Mouse (Mus musculus): ENCODE measurements around the gene Zp3. TPM values are rescaled to one million over a fixed set of nuclear protein-coding genes. Genes with fewer than 3 reads are reported as not detected.

Gene Zp3
- total and polyA plus RNA-seq, 2 experiments from 2014 or later = 0.10 to 0.39 TPM

DNA sequence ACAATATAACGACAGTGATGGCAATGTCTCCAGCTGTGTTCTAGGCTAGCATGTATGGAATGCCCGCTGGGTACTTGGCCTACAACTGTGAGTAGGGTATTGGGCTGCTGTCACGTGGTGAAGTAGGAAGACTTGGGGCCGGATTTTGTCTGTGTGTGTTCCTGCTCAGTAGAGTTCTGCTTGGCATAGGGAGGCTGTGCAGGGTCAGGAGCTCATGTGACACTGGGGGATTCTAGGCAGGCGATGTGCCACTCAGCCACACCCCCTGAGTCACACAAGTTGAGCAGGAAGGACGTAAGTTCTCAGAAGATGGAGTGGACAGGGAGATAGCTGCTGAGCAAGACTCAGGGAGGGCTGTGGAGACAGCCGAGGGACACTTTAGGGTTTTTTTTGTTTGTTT, 27.8 kb downstream of the Zp3 start:
- no peak for ATAC-seq

DNA sequence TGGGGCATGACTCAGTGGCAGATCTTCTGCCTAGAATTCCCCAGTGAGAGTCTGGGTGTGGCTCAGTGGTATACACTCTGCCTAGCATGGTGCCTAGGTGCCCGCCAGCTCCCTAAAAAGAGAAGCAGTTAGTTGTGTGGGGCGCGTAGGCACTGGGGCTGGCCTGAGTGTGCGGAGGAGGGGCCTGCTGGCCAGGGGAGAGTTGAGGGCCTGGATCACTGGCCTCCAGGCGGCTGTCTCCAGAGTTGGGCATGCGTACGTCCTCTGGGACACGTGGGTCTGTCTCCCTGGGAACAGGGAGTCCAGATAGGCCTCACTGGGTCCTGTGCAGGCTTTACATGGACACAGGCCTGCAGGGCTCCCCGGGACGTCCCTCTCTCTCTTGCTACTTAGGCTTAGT, 35.0 kb downstream of the Zp3 start:
- Histone ChIP-seq H3K9me3 (ENCODE audit: low read length) (no peaks in the 10 kb centered on the region), H3K27me3 (ENCODE audit: insufficient read depth, low read length) (no peaks in the 10 kb centered on the region), H3K4me2 (ENCODE audit: low read depth, low read length) (no peak overlapping the region), H3K36me3 (ENCODE audit: insufficient read depth, low read length) (peaks cover 20% of the 10 kb centered on the region), H3K27ac (no peak overlapping the region), H3K4me1 (ENCODE audit: insufficient read depth, low read length) (0 out of 2 replicates have a peak, but pooled peaks cover 2% of the 10 kb centered on the region), H3K9ac (replicated peaks; ENCODE audit: low read length) (no peak overlapping the region), H3K4me3 (ENCODE audit: low read length) (no peak overlapping the region)
- TF ChIP-seq CTCF (IDR thresholded peaks at IDR 0.05; ENCODE audit: low read depth) = no peak
- ATAC-seq = no peak; the same call in 1 of the 2 replicates
- 81% methylated on average over 10 of the region's 10 CpGs for WGBS
- no peak for DNase-seq (ENCODE audit: low spot score)

More for the DNA sequence above, 27.8 kb downstream of the Zp3 start:
- Histone ChIP-seq H3K4me2 (ENCODE audit: low read depth, low read length) (no peak overlapping the region), H3K27ac (no peak overlapping the region), H3K9me3 (ENCODE audit: low read length) (no peaks in the 10 kb centered on the region), H3K4me1 (ENCODE audit: insufficient read depth, low read length) (no peaks in the 10 kb centered on the region), H3K4me3 (ENCODE audit: low read length) (no peak overlapping the region), H3K9ac (replicated peaks; ENCODE audit: low read length) (no peak overlapping the region), H3K27me3 (ENCODE audit: insufficient read depth, low read length) (no peaks in the 10 kb centered on the region), H3K36me3 (ENCODE audit: insufficient read depth, low read length) (peaks cover 20% of the 10 kb centered on the region)
- TF ChIP-seq CTCF (IDR thresholded peaks at IDR 0.05; ENCODE audit: low read depth) = no peak
- 66% methylated on average over 7 of the region's 7 CpGs for WGBS
- DNase-seq (ENCODE audit: low spot score) = no peak

DNA sequence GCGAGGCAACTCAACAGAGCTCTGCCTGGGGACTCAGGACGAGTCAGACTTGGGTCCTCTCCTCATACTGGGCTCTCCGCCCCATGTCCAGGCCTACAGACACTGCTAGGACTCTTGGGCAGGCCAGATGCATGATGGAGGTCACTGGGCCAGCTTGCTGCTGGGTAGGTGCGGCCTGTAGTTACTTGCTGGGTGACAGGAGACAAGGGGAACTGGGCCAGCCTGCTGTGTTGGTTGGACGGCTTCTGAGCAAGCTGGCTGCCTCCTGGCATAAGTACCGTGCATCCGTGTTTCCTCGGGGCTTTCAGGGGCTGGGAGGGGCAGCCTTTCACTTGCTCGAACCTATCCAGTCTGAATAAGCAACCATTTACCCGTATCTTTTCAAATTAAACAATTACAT, 35.7 kb downstream of the Zp3 start:
- Histone ChIP-seq H3K27ac (no peak overlapping the region), H3K9ac (replicated peaks; ENCODE audit: low read length) (no peak overlapping the region), H3K4me3 (ENCODE audit: low read length) (no peak overlapping the region), H3K27me3 (ENCODE audit: insufficient read depth, low read length) (no peaks in the 10 kb centered on the region), H3K9me3 (ENCODE audit: low read length) (no peaks in the 10 kb centered on the region), H3K4me2 (ENCODE audit: low read depth, low read length) (no peak overlapping the region), H3K36me3 (ENCODE audit: insufficient read depth, low read length) (peaks cover 16% of the 10 kb centered on the region), H3K4me1 (ENCODE audit: insufficient read depth, low read length) (0 out of 2 replicates have a peak, but pooled peaks cover 2% of the 10 kb centered on the region)
- WGBS = 50% methylated on average over 10 of the region's 10 CpGs
- no peak for ATAC-seq
- TF ChIP-seq CTCF (IDR thresholded peaks at IDR 0.05; ENCODE audit: low read depth) = no peak
- no peak for DNase-seq (ENCODE audit: low spot score)

DNA sequence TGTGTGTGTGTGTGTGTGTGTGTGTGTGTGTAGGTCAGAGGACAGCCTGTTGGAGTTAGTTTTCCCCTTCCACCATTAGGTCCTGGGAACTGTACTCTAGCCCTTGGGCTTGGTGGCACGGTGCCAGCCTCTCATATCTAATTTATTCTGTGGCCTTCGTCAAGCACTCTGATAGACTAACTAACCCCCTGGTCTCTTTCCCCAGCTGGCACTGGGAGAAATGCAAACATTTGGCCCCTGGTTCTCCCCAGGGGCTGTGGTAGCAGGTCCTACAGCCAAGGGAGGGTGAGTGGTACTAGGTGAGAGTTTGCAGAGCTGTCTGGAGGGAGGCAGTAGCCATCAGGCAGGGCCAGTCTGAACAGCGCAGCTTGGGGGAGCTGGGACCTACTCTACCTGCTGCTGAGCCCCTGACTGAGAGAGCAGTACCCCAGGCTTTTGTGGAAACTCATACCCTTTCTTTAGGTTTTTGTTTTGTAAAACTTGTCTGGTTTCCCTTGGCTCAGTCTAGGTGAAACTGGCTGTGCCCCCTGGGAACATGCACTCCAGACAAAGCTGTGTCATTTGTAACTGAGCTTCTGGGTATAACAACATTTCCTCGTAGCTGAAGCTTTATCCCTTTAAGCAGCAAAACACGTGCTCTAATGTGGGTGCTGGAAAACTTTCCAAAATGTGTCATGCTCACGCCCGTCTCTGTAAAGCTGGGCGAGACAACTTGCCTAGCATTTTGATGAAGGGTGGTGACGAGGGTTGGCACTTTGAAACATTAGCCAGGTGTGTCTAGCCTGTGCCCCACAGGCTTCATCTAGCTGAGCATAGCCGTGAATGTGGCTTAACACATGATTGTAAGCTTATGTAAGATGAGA, 36.3 kb downstream of the Zp3 start:
- Histone ChIP-seq H3K27ac (no peak overlapping the region; the same call in 1 of the 2 replicates), H3K27me3 (ENCODE audit: insufficient read depth, low read length) (no peaks in the 10 kb centered on the region), H3K36me3 (ENCODE audit: insufficient read depth, low read length) (peaks cover 14% of the 10 kb centered on the region), H3K4me1 (ENCODE audit: insufficient read depth, low read length) (0 out of 2 replicates have a peak, but pooled peaks cover 2% of the 10 kb centered on the region), H3K9ac (replicated peaks; ENCODE audit: low read length) (no peak overlapping the region), H3K4me3 (ENCODE audit: low read length) (no peak overlapping the region), H3K9me3 (ENCODE audit: low read length) (no peaks in the 10 kb centered on the region), H3K4me2 (ENCODE audit: low read depth, low read length) (no peak overlapping the region)
- DNase-seq (ENCODE audit: low spot score) (peak; percentile 35), ATAC-seq (no peak)
- WGBS = 47% methylated on average over 10 of the region's 10 CpGs
- no peak for TF ChIP-seq CTCF (IDR thresholded peaks at IDR 0.05; ENCODE audit: low read depth)

DNA sequence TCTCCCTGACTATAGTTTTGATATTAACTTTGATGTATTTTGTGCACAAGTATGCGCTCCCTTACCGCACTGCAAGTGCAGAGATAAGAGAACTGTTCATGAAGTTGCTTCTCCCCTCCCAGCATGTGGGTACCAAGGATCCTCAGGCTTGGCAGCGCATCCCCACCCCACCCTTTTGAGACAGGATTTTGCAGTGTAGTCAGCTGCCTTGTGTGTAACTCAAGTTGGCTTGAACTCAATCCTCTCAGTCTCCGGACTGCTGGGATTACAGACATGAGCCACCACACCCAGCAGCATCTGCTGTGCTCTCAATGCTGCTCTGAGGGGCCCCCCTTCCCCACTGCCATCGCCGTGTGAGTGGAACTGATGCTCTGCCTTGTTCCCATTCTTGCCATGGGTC, 37.4 kb downstream of the Zp3 start:
- Histone ChIP-seq H3K27ac (no peak overlapping the region), H3K9ac (replicated peaks; ENCODE audit: low read length) (no peak overlapping the region), H3K4me2 (ENCODE audit: low read depth, low read length) (no peak overlapping the region), H3K9me3 (ENCODE audit: low read length) (no peaks in the 10 kb centered on the region), H3K27me3 (ENCODE audit: insufficient read depth, low read length) (no peaks in the 10 kb centered on the region), H3K36me3 (ENCODE audit: insufficient read depth, low read length) (peaks cover 4% of the 10 kb centered on the region), H3K4me1 (ENCODE audit: insufficient read depth, low read length) (0 out of 2 replicates have a peak, but pooled peaks cover 2% of the 10 kb centered on the region), H3K4me3 (ENCODE audit: low read length) (no peak overlapping the region)
- peak; percentile 42 for DNase-seq (ENCODE audit: low spot score)
- 56% methylated on average over 6 of the region's 6 CpGs for WGBS
- no peak for ATAC-seq
- no peak for TF ChIP-seq CTCF (IDR thresholded peaks at IDR 0.05; ENCODE audit: low read depth)

DNA sequence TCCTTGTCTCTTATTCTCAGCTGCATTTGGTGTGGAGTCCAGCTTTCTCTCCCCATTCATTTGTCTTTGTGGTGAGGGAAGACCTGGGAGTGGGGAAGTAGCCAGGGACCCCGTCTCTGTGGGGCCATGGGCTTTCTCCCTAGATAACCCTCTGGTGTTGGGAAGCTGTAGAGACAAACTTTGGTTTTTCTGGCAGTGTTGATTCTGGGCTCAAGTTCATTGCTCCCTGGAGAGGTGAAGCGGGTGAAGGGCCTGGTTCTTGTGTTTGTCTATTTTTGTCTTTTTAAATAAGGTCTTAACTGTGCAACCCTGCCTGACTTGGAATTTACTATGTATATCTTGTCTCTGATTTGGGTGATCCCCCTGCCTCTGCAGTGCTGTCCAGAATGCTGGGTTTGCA, 38.8 kb downstream of the Zp3 start:
- Histone ChIP-seq H3K27ac (no peak overlapping the region), H3K36me3 (ENCODE audit: insufficient read depth, low read length) (no peaks in the 10 kb centered on the region; the same call in 1 of the 2 replicates), H3K9me3 (ENCODE audit: low read length) (no peaks in the 10 kb centered on the region), H3K27me3 (ENCODE audit: insufficient read depth, low read length) (no peaks in the 10 kb centered on the region), H3K9ac (replicated peaks; ENCODE audit: low read length) (no peak overlapping the region), H3K4me1 (ENCODE audit: insufficient read depth, low read length) (0 out of 2 replicates have a peak, but pooled peaks cover 2% of the 10 kb centered on the region), H3K4me2 (ENCODE audit: low read depth, low read length) (no peak overlapping the region), H3K4me3 (ENCODE audit: low read length) (no peak overlapping the region)
- TF ChIP-seq CTCF (IDR thresholded peaks at IDR 0.05; ENCODE audit: low read depth) = no peak
- 75% methylated on average over 2 of the region's 2 CpGs for WGBS
- DNase-seq (ENCODE audit: low spot score) (no peak), ATAC-seq (no peak)

DNA sequence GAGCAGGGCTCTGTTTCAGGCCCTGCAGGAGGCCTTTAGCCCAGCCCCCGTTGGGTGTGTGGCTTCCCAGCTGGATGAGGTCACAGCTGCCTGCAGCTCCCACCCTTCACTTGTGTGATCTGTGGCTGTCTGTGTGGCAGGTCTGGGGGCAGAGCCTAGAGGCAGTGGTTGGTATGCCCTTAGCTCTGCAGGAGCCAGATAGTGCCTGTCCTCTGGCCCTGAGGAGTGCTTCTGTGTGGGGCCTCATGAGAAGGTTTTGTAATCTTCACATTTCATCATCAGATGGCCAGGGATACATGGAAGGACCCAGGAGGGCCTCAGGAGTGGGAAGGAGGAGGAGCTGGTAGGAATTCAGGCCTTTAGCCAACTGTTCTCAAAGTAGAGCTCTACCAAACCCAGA, 40.0 kb downstream of the Zp3 start:
- H3K9ac ChIP-seq (replicated peaks; ENCODE audit: low read length) = no peak overlapping the region
- H3K4me1 ChIP-seq (ENCODE audit: insufficient read depth, low read length) = 0 out of 2 replicates have a peak, but pooled peaks cover 2% of the 10 kb centered on the region
- H3K4me2 ChIP-seq (ENCODE audit: low read depth, low read length) = no peak overlapping the region
- no peaks in the 10 kb centered on the region for H3K27me3 ChIP-seq (ENCODE audit: insufficient read depth, low read length)
- H3K36me3 ChIP-seq (ENCODE audit: insufficient read depth, low read length) = no peaks in the 10 kb centered on the region; the same call in 1 of the 2 replicates
- DNase-seq (ENCODE audit: low spot score) = no peak
- ATAC-seq = no peak
- 53% methylated on average over 1 of the region's 1 CpGs for WGBS
- TF ChIP-seq CTCF (IDR thresholded peaks at IDR 0.05; ENCODE audit: low read depth) = no peak
- no peak overlapping the region for H3K4me3 ChIP-seq (ENCODE audit: low read length)
- H3K27ac ChIP-seq = no peak overlapping the region
- H3K9me3 ChIP-seq (ENCODE audit: low read length) = no peaks in the 10 kb centered on the region
